Mouse (Mus musculus) cortical plate, adult 2 months (tissue): ENCODE results near the gene Gm18336. TPM values are rescaled to one million over a fixed set of nuclear protein-coding genes. Genes with fewer than 3 reads are reported as not detected.

Experiments used
- H3K27ac ChIP-seq: fragments of 200-500 bp; 2 replicates; pipeline ENCODE4 v1.5.1; 2012; ENCODE audit warnings: low read length, control low read depth, inconsistent platforms; ENCODE audit not compliant: insufficient read depth
- H3K4me1 ChIP-seq: fragments of 200-500 bp; 2 replicates; pipeline ENCODE4 v1.6.1; 2011; ENCODE audit warnings: low read length; ENCODE audit not compliant: control insufficient read depth, insufficient read depth
- H3K4me3 ChIP-seq: fragments of 200-500 bp; 2 replicates; pipeline ENCODE4 v1.5.1; 2011; ENCODE audit warnings: mild to moderate bottlenecking, low read length, control low read depth; ENCODE audit not compliant: insufficient read depth
- CTCF ChIP-seq: fragments of 200-500 bp; IDR thresholded peaks from 2 replicates; pipeline ENCODE4 v1.5.1; 2011; ENCODE audit warnings: mild to moderate bottlenecking, control low read depth, low read length; ENCODE audit not compliant: insufficient read depth; ENCODE audit errors: extremely low read depth
- POLR2A ChIP-seq: fragments of 200-500 bp; IDR thresholded peaks from 2 replicates; pipeline ENCODE4 v1.6.1; 2011; ENCODE audit warnings: mild to moderate bottlenecking, low read length, control low read depth; ENCODE audit not compliant: insufficient read depth; ENCODE audit errors: extremely low read depth
- polyA plus RNA-seq: library from polyadenylated mRNA; depleted of rRNA; stranded (reverse); fragments of >200 nt; gene quantifications from 2 replicates; pipeline ENCODE4 v1.2.3, GENCODE M21; 2012; rRNA removed

Gm18336 gene
- polyA plus RNA-seq, 1 experiment: 0.08 TPM

- peaks cover 2% of the 10 kb centered on the region; the same call in 1 of the 2 replicates for H3K4me1 ChIP-seq
- no peak overlapping the region for H3K27ac ChIP-seq
- no peak overlapping the region for H3K4me3 ChIP-seq
- no peak for TF ChIP-seq CTCF
- no peak for TF ChIP-seq POLR2A
Observed at GRCm38 (mm10) chrX:73384924-73385323, 13.6 kb downstream of the Gm18336 start.

GRCm38 (mm10) chrX:73384419-73384818 is 14.1 kb downstream of the Gm18336 start:
- no peak for TF ChIP-seq CTCF
- TF ChIP-seq POLR2A: no peak
- no peak overlapping the region for H3K27ac ChIP-seq
- peaks cover 2% of the 10 kb centered on the region; the same call in 1 of the 2 replicates for H3K4me1 ChIP-seq
- no peak overlapping the region for H3K4me3 ChIP-seq

GRCm38 (mm10) chrX:73363291-73363690 is 35.2 kb downstream of the Gm18336 start:
- TF ChIP-seq CTCF (no peak), POLR2A (no peak)
- Histone ChIP-seq H3K4me3 (no peak overlapping the region), H3K4me1 (no peaks in the 10 kb centered on the region)

GRCm38 (mm10) chrX:73356719-73357118 is 41.8 kb downstream of the Gm18336 start:
- H3K27ac ChIP-seq: no peak overlapping the region
- peaks cover 1% of the 10 kb centered on the region; the same call in 1 of the 2 replicates for H3K4me1 ChIP-seq
- no peak overlapping the region for H3K4me3 ChIP-seq
- TF ChIP-seq POLR2A: no peak
- TF ChIP-seq CTCF: no peak

More at GRCm38 (mm10) chrX:73363291-73363690, 35.2 kb downstream of the Gm18336 start:
- H3K27ac ChIP-seq: no peak overlapping the region

GRCm38 (mm10) chrX:73356163-73356562 is 42.4 kb downstream of the Gm18336 start:
- peaks cover 1% of the 10 kb centered on the region; the same call in 1 of the 2 replicates for H3K4me1 ChIP-seq
- no peak overlapping the region for H3K27ac ChIP-seq
- no peak for TF ChIP-seq CTCF
- no peak for TF ChIP-seq POLR2A
- no peak overlapping the region for H3K4me3 ChIP-seq

Other genes starting within 250 kb of the Gm18336 start
- gene Xlr5b, start 249.9 kb downstream of the Gm18336 start, polyA plus RNA-seq: not detected in 2 replicates
- gene DXBay18, start 249.3 kb downstream of the Gm18336 start, polyA plus RNA-seq: 0.52 and 0.55 TPM in 2 replicates
- gene Spin2d, start 221.7 kb downstream of the Gm18336 start, polyA plus RNA-seq: not detected in 2 replicates
- gene Xlr3b, start 206.5 kb downstream of the Gm18336 start, polyA plus RNA-seq: 4.6 and 5.3 TPM in 2 replicates
- gene Xlr4b, start 184.4 kb downstream of the Gm18336 start, polyA plus RNA-seq: 0.93 and 1.6 TPM in 2 replicates
- gene F8a, start 170.4 kb downstream of the Gm18336 start, polyA plus RNA-seq: 14.9 and 15.2 TPM in 2 replicates
- 0.17 and 0.29 TPM in 2 replicates for gene Xlr4c, start 155.6 kb downstream of the Gm18336 start, polyA plus RNA-seq
- gene Xlr3c, start 133.3 kb downstream of the Gm18336 start, polyA plus RNA-seq: not detected in 2 replicates
- not detected in 2 replicates for gene Xlr5a, start 105.8 kb downstream of the Gm18336 start, polyA plus RNA-seq
- gene Xlr5c, start 105.8 kb downstream of the Gm18336 start, polyA plus RNA-seq: not detected in 2 replicates
- gene Gm45015, start 61.9 kb downstream of the Gm18336 start, polyA plus RNA-seq: not detected in 2 replicates
- gene Zfp275, start 56.1 kb downstream of the Gm18336 start, polyA plus RNA-seq: 17.5 and 17.7 TPM in 2 replicates
- gene Zfp92, start 12.4 kb upstream of the Gm18336 start, polyA plus RNA-seq: 0.90 and 1.0 TPM in 2 replicates
- gene Trex2, start 36.6 kb upstream of the Gm18336 start, polyA plus RNA-seq: not detected in 2 replicates
- gene Haus7, start 60.3 kb upstream of the Gm18336 start, polyA plus RNA-seq: 9.8 and 10.2 TPM in 2 replicates
- gene Bgn, start 84.9 kb upstream of the Gm18336 start, polyA plus RNA-seq: 16.3 and 16.6 TPM in 2 replicates
- gene Atp2b3, start 104.3 kb upstream of the Gm18336 start, polyA plus RNA-seq: 41.7 and 46.2 TPM in 2 replicates
- 0.81 and 1.2 TPM in 2 replicates for gene Dusp9, start 240.7 kb upstream of the Gm18336 start, polyA plus RNA-seq